Mouse (Mus musculus) embryo, embryonic 9.5 days (tissue): Measurements from ENCODE around the gene Pla2g2f.
A peak's percentile ranks its signal among the peaks of the same experiment; 100 is the strongest.

Experiments used
- DNase-seq: peaks from one replicate; pipeline ENCODE4 v3.0.0-alpha.2; 2017; ENCODE audit errors: extremely low spot score

Gene Pla2g2f

DNA sequence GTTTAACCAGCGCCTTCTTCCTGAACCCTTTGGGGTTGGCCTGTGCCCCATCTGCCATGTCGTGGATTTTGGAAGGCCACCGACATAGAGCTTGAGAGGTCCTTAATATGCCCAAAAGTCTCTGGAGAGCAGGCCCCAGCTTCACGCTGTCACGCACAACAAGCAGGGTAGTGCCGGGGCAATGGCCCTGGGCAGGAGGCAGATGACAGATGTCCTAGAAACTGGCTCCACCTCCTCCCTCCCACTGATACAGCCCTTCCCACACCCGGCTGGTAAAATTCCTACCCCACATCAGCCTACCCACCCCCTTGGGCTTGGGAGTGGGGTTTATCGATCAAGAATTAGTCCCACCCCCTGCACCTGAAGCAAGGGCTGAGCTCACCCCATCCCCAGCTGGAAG, at the start of gene Pla2g2f:
Pla2g2f (minus strand) TSS at position 211 of the 400 bp plus-strand sequence.
- no peak for DNase-seq

DNA sequence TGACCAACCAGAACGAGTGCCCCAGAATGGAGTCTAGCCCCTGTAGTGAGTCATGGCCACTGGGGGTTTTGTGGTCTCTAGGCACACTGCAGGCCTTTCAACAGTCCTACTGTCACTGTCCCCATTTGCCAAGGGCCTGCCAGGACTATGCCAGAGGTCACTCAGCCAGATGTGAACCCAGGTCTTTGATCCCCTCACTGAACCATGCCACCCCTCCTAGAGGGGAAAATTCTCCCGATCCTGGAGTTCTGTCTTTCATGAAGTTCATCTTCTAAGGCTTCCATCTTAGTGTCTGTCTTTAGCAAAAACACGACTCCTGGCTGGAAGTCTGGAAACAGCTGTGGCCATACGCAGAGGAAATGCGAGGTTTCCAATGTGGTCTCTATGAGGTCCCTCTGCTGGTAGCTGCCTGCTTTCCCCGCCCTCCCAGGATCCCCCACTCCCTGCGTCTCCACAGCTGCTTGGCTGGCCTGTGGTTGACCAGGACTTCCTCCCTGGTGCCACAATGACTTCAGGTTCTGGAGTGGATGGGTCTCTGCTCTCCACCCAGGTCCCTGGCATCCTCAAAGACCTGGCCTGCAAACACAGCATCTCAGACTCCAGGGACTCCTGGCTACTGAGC, 49.6 kb upstream of the Pla2g2f start:
- DNase-seq = no peak

DNA sequence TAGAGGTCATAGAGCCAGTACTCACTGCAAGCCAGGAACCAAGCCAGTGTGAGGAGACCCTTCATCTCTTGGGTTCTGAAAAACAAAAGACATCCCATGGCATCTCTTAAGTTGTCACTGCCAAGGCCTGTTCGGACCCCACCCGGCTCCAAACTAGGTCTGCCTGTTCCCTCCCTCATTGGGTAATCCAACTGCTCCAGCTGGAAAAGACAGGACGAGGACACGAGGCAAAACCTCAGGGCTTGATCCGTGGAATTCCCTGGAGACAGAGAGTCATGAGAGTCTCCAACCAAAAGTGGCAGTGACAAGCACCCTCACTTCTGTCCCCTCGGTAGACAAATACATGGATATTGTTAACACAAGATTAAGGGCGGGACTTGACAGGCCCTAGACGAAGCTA, 48.7 kb upstream of the Pla2g2f start:
- DNase-seq = no peak

DNA sequence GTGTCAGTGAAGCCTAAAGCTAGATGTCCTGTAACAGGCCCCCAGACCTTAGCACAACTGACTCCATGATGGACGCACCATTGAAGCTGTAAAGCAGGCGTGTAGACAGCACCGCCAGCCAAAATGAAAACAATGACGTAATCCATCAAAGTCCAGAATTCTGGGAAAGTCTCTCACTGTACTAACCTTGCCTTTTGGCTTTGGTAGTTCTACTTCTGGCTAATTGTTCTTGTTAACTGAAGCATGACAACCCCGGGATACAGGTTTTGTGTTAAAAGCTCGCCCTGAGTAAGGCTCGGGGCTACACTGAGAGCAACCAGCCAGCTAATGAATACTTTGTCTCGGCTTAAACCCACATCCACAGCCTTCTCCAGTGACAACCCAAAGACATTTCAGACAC, 47.8 kb upstream of the Pla2g2f start:
- no peak for DNase-seq

DNA sequence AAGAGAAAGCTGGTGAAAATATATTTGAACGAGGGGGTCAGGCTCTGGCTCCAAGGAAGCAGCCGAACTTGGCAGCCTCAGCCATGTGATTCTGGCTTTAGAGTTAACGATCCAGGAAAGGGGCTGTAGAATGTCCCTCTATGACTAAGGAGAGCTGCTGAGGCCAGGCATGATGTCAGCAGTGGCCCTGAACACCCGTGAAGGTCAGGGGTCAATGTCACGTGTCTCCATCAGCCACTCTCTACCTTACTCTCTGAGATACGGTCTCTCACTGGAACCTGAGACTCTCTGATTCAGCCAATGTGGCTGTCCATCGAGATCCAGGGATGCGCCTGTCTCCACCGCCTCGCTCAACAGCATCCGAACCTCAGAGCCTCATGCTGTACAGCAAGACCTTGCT, 45.5 kb upstream of the Pla2g2f start:
- no peak for DNase-seq

DNA sequence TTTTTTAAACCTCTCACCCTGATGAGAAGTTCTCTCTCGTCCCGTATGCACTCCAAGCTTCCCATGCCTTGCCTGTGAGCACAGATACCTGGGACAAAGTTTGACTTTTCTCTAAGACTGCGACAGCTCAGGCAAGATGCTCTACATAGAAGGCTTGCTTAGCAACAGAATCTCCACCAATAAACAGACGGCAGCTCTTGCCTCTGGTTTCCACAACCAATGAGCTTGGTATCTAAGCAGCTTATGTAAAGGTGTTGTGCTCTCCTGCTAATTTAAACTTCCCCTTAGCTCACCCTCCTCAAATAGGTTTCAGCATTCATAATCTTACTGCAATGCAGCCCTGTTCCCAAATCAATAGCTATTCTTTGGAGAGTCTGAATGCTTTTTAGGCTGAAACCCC, 44.2 kb upstream of the Pla2g2f start:
- DNase-seq = no peak

DNA sequence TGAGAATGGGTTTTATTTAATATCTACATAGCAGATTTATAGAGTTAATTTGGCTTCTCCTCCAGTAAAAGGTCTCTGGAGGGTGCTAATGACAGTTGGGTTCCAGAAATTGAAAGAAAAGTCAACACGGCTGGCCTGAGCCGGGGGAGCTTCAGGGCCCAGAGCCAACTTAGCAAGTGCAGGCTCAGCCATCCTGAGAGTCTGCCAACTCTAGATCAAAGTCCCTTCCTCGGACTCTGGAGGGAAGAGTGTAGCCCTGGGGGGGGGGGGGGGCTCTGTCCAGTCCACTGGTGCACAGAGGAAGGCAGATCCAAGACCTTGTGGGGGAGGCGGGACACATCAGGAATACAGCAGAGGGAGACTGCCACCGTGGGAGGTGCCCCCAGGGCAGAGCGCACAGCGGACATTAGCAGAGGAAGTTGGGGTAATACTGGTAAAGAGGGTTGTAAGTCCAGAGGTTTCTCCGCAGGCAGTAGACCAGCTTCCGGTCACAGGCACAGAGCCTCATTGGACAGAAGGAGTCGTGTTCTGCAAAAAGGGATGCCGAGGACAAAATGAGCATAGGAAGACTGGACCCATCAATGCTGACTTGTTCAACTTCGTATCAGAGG, 42.8 kb upstream of the Pla2g2f start:
- DNase-seq = no peak

DNA sequence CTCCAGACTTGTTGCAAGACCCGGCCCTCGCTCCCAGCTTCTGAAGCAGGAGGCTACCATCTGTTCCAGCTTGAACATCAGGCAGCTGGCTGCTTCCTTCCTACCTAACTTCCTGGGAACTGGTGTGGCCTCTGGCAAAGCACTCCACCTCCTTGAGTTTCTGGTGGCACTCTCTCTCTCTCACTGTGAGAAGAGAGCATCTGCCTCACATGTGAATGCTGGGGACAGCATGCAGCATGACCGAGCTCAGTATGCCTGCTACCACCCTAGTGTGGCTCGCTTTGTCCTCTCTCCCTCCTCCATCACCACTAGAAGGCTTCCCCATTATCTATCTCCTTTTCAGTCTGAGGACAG, 39.8 kb upstream of the Pla2g2f start:
- DNase-seq = no peak

DNA sequence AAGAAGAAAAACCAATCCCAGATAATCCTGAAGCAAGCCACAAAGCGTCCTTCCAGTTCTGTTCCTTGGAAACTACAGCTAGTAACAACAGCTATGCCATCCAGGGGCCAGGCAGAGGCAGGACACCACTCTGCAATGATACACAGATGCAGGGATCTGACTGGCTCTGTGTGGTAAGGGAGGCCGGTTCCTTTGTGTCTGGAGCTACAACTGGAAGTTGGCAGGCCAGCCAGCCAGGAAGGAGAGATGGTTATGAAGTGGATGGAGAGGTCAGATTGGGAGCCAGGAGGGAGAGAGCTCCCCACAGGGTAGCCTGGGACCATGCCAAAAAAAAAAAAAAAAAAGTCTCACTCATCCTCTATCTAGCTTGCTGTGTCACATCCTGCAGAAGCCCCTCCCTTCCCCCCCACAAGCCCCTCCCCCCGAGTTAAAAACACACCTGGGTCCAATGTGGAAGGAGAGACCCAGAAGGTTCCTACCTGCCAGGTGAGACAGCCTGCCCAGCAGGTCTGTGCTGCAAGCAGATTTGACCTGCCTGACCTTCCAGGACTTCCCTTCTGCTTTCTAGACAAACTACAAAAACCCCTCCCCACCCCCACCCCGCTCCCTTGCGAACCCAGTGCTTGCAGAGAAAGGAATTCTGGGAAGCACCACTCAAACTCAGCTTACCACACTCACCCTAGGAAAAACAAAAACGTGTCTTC, 39.2 kb upstream of the Pla2g2f start:
- DNase-seq = peak; percentile 19

DNA sequence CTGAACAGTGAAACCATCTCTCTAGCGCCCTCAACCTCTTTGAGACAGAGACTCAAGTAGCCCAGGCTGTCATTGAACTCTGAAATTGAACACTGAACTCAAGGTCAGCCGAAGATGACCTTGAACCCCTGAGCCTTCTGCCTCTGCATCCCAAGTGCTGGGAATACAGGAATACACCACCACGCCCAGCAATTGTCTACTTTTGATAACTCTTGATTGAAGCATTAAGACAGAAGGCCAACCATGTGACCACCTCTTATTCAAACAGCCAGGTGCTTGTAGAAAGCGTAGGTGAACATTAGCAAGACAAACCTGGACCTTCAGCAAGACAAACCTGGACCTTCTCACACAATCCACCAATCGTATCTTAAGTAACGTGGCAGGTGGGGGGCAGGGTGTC, 36.9 kb upstream of the Pla2g2f start:
- DNase-seq = no peak

DNA sequence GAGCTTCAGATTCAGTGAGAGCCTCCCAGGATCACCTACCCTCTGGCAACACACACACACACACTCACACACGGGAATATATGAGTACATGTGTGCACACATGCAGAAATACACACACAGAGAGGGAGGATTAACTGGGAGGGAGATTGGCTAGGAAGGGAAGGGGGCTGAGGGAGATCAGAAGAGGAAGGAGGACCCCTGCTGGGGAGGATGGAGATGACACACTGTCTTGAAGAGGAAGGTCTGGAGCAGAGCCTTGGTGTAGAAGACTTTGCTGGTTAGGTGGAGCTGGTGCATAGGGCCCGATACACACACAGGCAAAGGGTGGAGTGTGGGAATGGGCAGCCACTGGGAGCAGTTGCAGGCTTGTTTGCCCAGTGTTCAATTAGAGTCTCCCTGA, 35.9 kb upstream of the Pla2g2f start:
- peak; percentile 25 for DNase-seq

DNA sequence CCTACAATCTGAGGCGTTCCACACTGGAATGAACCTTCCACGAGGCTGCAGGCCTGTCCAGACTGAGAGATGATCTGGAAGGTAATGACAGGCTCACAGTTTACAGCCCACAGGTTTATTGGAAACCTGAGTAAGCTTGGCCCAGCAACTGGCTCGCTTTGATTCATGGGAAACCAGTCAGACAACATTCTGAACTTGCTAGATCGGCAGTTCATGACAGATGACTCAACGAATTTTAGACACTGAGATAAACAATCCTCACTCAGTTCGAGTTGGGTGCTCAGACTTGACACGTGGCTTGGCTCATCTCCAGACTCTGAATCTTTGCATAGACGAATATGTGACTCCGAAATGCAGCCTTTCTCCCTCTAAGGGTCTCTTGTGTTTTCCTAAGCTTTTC, 35.2 kb upstream of the Pla2g2f start:
- no peak for DNase-seq

DNA sequence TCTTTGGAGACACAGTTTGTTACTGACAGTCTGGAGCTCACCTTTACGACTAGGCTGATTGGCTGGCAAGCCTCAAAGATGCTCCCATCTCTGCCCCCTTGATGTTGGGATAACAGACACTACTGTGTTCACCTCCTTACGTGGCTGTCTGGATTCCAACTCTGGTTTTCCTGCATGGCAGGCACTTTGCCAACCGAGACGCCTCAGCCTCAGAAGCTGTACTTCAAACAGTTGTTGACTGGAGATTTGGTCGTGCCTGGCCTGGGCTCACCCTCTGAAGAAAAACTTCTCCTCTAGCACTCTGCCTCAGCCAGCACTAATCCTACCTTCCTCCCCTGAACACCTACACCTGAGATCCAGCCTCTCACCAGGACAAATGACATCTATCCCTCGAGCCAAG, 34.0 kb upstream of the Pla2g2f start:
- DNase-seq = no peak

DNA sequence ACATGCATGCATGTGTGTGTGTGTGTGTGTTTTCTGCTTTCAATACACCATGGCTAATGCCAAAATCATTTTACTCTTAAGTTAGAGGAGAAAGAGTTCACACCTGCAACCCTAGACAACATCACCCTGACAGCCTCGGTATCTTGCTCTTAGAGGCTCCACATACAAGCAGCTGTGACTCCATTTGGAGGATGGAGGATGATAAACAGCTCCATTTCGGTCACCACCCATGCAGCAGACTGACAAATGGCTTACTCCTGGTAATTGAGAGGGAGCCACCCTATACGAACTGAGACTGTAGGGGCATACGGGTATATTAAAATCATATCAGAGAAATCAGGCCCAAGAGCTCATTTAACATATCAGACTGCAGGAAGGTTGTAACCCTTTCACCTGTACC, 31.0 kb upstream of the Pla2g2f start:
- DNase-seq = no peak

DNA sequence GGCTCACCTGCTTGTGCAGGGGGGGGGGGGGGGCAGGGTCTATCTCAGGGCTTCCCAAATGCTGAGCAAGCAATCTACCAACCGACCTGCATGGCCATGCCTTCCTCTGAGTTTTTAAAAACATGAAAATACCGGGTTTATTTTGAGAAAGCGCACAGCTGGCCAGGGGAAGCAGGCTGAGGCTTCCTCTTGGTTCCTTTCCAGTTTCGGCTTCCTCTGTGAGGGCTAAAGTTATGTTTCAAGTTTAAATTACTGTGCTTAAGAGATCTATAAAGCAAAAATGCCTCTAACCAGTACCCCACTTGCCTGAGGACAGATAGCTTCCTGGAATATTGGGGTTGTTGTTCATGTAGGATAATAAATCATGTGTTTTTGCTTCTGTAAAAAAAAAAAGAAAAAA, 28.7 kb upstream of the Pla2g2f start:
- no peak for DNase-seq

DNA sequence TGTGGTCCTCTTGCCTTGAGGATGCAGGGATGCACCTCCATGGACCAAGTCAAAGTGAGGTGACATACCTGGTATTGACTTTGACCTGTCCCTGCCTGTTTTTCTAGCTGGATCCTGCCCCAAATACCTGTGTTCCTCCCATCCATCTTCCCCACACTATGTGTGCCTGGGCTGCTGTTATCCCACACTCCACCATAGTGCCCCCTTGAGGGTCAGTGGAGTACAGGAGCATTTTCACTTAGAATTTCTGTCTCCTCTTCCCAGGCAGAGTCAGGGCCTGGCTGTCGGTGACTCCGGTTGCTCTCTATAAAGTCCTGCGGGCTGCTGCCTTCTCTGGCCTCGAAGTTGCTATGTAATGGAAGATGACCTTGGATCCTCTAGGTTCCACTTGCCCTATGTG, 28.3 kb upstream of the Pla2g2f start:
- no peak for DNase-seq

DNA sequence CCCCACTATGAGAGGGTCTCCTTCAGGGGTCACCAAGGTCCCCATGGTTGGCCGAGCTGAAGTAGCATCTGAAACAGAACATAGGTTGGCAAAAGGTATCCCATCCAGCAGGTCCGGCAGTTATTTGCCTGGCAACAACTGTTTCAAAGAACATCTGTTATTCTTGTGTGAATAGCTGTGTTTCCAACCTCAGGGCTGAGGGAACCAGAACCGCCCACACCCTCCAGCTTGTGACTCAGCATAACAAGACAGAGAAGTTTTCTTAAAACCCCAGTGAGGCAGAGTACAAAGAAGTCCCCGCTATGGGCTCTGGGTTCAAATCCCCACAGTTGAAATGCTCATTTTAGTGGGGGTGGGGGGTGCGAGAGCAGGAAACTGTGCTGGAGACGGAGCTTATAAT, 24.7 kb upstream of the Pla2g2f start:
- no peak for DNase-seq

DNA sequence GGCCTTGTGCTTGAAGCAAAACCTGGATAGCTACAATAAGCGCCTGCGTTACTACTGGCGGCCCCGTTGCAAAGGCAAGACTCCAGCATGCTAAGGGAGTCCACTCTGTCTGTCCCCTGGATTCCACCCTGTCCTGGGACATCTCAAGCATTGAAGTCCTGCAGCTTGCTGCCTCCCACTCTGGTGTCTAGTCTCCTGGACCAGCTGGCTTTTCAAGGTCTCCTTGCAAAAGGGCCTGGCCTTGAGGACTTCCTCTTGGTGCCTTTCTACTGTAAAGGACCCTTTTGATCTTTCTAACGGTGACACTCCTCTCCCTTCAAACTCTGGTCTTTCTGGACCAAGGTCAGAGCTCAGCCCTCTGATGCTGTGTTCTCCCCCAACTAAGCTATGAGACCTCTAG, 22.9 kb upstream of the Pla2g2f start:
- DNase-seq = no peak

DNA sequence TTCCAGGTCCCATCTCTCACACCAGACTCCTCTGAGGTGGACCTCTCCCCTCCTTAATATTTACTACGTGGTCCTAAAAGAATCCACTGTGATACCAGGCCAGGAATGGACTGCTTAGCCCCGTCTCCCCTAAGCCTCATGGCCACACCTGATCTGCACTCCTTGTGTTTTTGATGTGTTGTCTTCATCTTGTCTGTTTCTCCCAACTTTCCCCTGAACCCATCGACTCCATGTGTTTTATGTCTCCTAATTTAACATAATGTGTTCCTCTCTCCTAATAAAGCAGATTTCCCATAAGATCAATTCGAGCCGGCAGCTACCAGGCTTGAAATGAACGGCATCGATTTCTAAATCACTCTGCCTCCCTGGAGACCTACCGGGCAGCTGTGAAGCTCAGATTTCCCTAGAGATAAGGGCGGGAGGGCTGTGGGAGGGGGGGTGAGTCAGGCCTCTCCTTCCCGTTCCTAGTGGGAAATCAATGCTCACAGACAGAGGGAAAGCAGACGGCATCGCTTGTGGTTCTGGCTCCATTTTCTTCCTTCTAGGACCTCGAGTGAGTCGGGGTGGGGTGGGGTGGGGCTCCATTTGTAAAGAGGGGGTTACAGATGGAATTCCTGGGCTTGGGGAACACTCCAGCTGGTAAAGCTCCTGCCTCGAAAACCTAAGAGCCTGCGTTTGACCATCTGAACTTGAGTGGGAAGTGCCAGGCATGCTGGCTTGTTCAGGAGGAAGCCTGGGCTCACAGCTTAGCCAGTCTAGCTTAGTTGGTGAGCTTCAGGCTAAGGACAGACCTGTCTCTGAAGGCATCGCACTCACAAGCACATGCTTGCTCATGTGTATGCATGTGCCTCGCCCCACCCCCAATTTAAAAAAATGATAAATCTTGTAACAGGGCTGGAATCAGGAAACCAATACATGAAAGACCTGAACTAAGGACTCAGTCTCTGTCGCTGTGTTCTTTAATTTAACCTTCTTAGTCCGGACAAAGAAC, 20.3 kb upstream of the Pla2g2f start:
- no peak for DNase-seq

DNA sequence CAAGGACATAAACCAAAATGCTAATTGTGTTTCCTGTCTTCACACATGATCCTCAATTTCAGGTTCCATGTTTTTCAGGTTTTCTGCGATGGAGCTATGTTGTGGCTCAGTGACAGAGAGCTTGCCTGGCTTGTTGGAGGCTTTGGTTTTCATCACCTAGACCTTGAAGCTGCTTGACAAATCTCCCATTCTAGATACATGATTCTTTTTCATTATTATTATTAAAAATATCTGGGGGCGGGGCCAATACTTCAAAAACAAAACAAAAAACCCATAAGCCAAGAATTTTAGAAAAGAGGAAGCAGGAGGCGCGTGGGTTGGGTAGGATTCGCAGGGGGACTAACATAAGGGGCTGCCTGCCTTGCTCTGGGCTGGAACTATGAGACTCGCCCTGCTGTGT, 18.0 kb upstream of the Pla2g2f start, which contains the start of gene Pla2g2d:
Pla2g2d (plus strand) TSS at position 301 of the 400 bp plus-strand sequence.
- no peak for DNase-seq

DNA sequence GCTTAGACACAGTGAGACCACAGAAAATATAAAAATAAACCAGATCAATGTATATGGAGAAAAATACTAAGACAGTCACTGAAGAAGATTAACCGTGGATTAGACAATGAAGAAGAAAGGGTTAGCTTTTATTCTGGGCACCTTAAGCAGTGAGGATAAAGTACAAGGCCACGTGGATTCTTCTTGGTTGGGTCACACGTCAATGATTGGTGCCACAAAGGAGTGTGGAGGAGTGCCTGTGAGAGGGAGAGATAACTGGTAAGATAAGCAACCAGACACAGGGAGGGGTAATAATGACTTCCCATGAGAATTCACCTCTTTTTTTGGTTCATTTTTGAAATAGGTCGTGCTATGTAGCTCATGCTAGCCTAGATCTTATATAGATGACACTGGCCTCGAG, 15.0 kb upstream of the Pla2g2f start:
- no peak for DNase-seq

DNA sequence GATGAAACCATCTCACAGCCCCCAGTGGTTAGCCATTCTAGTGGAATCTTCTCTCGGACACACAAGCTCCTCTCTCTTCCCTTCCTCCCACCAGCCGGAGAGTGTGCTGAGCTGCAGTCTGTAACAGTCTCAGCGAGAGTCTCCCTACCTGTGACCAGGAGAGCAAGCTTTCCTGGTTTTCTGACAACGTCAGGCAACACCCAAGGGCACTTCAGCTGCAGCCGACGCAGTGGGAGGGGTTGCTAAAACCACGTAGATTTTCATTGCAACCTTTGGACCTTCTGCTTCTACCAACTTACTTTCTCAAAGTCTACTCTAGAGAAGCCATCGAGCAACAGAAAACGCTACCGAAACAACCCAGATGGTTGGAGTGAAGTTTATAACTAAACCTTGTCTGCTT, 14.5 kb upstream of the Pla2g2f start:
- DNase-seq = no peak
